Mouse (Mus musculus): ENCODE results near the gene Ppfibp2. TPM values are rescaled to one million over a fixed set of nuclear protein-coding genes. Genes with fewer than 3 reads are reported as not detected.

The Ppfibp2 gene
- total RNA-seq (2018; cell fraction: chromatin; rRNA removed), result 100 to 1,000 TPM in 19 of 26 experiments, 10 to 100 TPM in 7; 70.4 to 293 (median 166) TPM
- total RNA-seq (2018; cell fraction: cytosol; rRNA removed), result 10 to 100 TPM; 20.8 to 68.3 (median 40.1) TPM
- total RNA-seq (2018; cell fraction: nucleus; rRNA removed), result 100 to 1,000 TPM in 14 of 26 experiments, 10 to 100 TPM in 12; 36.5 to 165 (median 110) TPM
- 10.9 to 30.6 TPM (median 27.0 TPM) in 3 replicates for polyA plus RNA-seq (2018)

DNA sequence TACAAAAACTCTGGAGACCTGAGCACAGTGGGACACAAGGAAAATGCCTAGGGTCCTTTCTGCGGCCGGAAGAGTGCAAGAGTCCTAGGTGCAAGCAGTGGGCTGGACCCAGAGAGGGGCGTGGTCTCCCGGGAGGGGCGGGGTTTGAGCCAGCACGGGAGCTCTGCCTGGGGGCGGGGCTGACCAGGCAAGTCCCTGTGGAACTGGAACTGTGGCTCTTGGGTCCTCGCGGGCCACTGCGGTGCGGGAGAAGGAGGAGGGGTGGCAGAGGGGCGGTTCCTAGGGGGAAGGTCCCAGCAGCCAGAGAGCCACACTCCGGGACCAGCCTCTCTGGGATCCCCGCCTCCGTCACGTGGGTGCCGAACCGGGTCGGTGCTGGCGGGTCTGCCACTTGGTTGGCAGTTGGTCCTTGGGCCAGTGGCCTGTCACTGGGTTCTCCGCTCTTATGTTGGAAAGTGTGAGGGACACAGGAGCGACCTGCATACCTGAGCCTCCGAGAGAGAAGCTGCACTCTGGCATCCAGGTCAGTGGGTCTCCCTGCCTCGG, at the start of gene Ppfibp2:
Ppfibp2 (plus strand) TSS at position 351 of the 546 bp plus-strand sequence.
- Histone ChIP-seq H3K36me3 (ENCODE audit: inconsistent target) (no peaks in the 10 kb centered on the region), H3K79me2 (ENCODE audit: inconsistent target) (peaks cover 44% of the 10 kb centered on the region; the same call in 1 of the 2 replicates), H3K27ac (peak within 1 kb of the TSS; percentile 91), H3K4me3 (ENCODE audit: inconsistent target) (peak within 1 kb of the TSS; percentile 59)
- WGBS (ENCODE audit: missing documents), result 3% methylated on average over 24 of the region's 24 CpGs

DNA sequence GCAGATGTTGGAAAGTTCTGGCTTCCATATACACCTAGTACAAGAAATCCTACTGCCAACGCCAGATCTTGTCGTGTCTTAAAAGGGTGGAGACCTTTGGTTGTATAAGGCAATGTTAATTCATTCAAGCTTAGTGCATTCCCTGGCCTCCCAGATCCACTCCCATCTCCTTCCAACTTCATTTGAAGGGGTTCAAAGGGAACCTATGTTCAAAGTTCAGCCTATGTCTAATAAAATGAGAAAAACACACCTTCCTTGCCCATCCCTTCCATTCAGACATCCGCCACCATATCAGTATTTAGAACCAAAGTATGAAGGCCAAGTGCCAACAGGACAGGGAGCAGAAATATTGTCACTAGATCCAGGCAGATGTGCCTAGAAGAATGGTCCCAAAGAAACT, 47.1 kb upstream of the Ppfibp2 start:
- Histone ChIP-seq H3K79me2 (ENCODE audit: inconsistent target) (no peaks in the 10 kb centered on the region), H3K4me3 (ENCODE audit: inconsistent target) (no peak overlapping the region), H3K27ac (no peak overlapping the region), H3K36me3 (ENCODE audit: inconsistent target) (no peaks in the 10 kb centered on the region)
- WGBS (ENCODE audit: missing documents), result 94% methylated on average over 3 of the region's 3 CpGs

DNA sequence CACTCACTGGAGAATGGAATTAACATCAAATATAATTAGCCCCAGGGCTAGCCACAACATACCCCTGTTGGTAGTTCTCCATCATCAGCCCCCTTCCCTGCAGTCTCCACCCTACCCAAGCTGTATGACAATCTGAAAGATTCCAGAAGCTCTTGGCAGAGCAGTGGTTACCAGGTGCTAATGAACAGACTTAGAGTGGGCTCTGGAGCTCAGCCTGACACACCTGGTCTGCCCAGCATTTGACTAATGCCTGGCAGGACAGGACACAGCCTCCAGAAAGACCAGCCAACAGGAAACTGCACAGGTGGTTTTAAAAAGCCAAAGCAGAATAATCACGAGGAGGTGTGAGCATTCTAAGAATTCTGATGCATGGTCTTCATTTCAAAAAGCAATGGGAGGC, 41.5 kb upstream of the Ppfibp2 start:
- Histone ChIP-seq H3K36me3 (ENCODE audit: inconsistent target) (no peaks in the 10 kb centered on the region), H3K79me2 (ENCODE audit: inconsistent target) (no peaks in the 10 kb centered on the region), H3K27ac (no peak overlapping the region), H3K4me3 (ENCODE audit: inconsistent target) (no peak overlapping the region)
- WGBS (ENCODE audit: missing documents), result 15% methylated on average over 1 of the region's 1 CpGs

DNA sequence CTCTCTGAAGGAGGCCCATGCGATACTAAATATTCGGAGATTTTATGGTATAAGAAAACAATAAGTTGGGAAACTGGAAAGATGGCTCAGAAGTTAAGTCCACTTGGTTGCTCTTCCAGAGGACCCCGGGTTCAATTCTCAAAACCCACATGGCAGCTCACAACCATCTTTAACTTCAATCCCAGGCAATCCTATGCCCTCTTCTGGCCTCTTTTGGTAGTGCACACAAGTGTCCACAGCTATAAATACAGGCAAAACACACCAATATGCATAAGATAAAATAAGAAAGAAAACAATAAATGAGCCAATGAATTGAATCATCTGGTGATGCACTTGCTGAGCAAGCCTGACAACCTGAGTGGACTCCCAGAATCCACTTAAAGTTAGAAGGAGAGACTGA, 39.1 kb upstream of the Ppfibp2 start:
- H3K36me3 ChIP-seq (ENCODE audit: inconsistent target), result no peaks in the 10 kb centered on the region
- no peaks in the 10 kb centered on the region for H3K79me2 ChIP-seq (ENCODE audit: inconsistent target)
- WGBS (ENCODE audit: missing documents), result 86% methylated on average over 3 of the region's 3 CpGs
- no peak overlapping the region for H3K27ac ChIP-seq
- H3K4me3 ChIP-seq (ENCODE audit: inconsistent target), result no peak overlapping the region

DNA sequence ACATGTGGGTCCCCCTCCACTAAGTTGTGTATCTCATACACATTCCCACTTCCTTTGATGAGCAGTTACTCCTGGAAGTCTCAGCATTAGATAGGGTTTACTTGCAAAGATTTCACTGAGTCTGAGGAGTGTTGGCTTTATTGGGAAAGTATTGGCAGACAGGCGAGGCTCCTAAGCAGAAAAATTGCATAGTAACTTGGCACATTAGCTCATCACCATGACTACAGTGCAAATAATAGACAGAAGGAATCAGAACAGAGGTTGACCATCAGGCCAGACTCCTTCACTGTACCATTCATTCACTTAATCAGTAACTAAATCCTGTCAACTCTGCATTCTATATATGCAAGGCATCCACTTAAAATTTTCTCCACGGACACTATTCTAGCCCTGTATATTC, 34.3 kb upstream of the Ppfibp2 start:
- Histone ChIP-seq H3K36me3 (ENCODE audit: inconsistent target) (no peaks in the 10 kb centered on the region), H3K79me2 (ENCODE audit: inconsistent target) (no peaks in the 10 kb centered on the region), H3K27ac (no peak overlapping the region), H3K4me3 (ENCODE audit: inconsistent target) (no peak overlapping the region)
- WGBS (ENCODE audit: missing documents), result 100% methylated on average over 2 of the region's 2 CpGs

DNA sequence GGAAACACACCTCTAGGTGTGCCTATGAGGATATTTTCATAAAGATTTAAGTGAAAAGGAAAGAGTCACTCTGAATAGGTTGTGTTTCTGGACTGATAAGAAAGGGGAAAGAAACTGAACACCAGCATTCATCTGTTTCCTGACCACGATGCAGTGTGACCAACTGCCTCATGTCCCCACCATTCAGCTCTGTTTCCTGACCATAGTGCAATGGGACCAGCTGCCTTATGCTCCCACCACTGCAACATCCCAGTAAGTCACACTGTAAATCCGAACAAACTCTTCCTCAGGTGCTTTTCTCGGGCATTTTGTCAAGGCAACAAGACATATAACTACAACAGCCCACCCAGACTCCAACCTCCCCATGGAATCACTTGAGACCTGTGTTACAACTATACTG, 33.4 kb upstream of the Ppfibp2 start:
- no peaks in the 10 kb centered on the region for H3K36me3 ChIP-seq (ENCODE audit: inconsistent target)
- no peaks in the 10 kb centered on the region for H3K79me2 ChIP-seq (ENCODE audit: inconsistent target)
- H3K4me3 ChIP-seq (ENCODE audit: inconsistent target), result no peak overlapping the region
- WGBS (ENCODE audit: missing documents), result 5% methylated on average over 3 of the region's 3 CpGs
- no peak overlapping the region for H3K27ac ChIP-seq

DNA sequence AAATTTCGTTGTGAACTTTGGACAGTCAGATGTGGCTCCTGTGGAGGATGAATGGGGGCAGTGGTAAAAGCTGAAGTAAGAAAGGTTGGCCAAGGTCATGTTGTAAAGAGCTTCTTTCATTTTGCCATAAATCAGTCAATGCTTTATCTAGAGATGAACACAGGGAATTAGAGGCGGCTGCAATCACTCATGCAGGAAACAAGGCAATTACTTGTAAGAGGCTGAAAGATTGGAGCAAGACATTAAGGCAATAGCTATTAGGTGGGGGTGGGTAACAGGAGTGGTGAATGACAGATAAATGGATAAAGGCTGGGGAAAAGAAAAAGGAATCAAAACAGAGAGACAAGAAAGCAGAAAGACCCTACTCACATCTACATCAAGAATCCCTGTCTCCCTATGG, 31.3 kb upstream of the Ppfibp2 start:
- no peak overlapping the region for H3K27ac ChIP-seq
- H3K36me3 ChIP-seq (ENCODE audit: inconsistent target), result no peaks in the 10 kb centered on the region
- H3K79me2 ChIP-seq (ENCODE audit: inconsistent target), result no peaks in the 10 kb centered on the region
- WGBS (ENCODE audit: missing documents), result 61% methylated on average over 2 of the region's 2 CpGs
- H3K4me3 ChIP-seq (ENCODE audit: inconsistent target), result no peak overlapping the region

DNA sequence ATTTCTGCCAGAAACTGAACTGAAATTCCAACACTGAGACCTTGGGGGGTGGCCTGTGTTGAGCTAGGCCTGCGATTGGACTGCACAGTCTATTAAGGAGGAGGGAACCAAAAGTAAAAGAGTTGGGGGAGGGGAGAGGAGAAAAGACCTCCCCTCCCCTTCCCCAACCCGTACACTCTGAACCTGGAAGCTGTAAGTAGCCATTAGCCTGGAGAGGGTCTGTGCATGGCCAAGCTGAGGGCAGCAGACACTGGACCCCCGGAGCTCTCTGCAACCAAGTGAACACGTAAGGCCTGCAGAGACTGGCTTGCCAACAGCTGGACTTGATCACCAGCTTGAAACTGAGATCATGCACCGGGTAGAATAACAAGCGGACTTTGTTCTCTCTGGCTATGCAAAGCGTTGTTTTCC, 27.7 kb upstream of the Ppfibp2 start, which contains the start of gene Olfml1:
Olfml1 (plus strand) TSS at position 186 of the 411 bp plus-strand sequence.
- H3K27ac ChIP-seq, result no peak within 1 kb of the TSS
- no peaks in the 10 kb centered on the region for H3K79me2 ChIP-seq (ENCODE audit: inconsistent target)
- WGBS (ENCODE audit: missing documents), result 86% methylated on average over 7 of the region's 7 CpGs
- no peak within 1 kb of the TSS for H3K4me3 ChIP-seq (ENCODE audit: inconsistent target)
- no peaks in the 10 kb centered on the region for H3K36me3 ChIP-seq (ENCODE audit: inconsistent target)

DNA sequence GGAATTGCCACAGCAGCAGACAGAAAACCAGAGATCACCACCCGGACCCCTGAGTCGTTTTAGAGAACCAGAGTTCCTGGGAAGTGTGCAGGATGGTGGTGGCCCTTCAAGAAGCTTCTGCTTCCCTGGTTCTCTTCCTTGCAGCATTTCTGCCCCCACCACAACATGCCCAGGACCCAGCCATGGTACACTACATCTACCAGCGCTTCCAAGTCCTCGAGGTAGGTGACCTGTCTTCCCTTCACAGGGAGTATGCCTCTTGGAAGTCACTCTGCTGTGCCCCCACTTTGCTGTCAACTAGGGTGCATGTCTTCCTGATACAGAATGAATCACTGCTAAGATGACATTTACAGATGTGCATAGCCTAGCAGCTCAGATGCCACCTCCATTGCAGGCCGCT, 27.3 kb upstream of the Ppfibp2 start:
- WGBS (ENCODE audit: missing documents), result 93% methylated on average over 5 of the region's 5 CpGs
- Histone ChIP-seq H3K36me3 (ENCODE audit: inconsistent target) (no peaks in the 10 kb centered on the region), H3K79me2 (ENCODE audit: inconsistent target) (no peaks in the 10 kb centered on the region), H3K4me3 (ENCODE audit: inconsistent target) (no peak overlapping the region), H3K27ac (no peak overlapping the region)

DNA sequence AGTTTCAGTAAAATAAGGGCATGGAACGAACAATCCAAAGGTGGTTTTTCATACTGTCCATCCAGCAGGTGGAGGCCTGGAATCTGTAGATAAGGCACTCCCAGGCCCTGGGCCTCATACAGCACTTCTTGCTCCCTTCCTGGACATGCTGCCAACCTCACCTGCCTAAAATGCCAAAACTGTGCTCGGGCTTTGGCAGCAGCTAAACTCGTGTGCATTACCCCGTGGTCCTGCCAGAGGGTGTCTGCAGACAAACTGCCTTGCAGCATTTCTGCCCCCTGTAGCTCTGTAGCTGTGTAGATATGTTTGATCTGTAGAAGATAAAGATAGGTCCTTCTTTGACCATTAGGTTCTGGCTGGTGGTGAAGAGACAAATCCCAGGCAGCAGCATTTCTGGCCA, 26.0 kb upstream of the Ppfibp2 start:
- 38% methylated on average over 4 of the region's 4 CpGs for WGBS (ENCODE audit: missing documents)
- Histone ChIP-seq H3K27ac (no peak overlapping the region), H3K4me3 (ENCODE audit: inconsistent target) (no peak overlapping the region), H3K36me3 (ENCODE audit: inconsistent target) (no peaks in the 10 kb centered on the region), H3K79me2 (ENCODE audit: inconsistent target) (no peaks in the 10 kb centered on the region)

DNA sequence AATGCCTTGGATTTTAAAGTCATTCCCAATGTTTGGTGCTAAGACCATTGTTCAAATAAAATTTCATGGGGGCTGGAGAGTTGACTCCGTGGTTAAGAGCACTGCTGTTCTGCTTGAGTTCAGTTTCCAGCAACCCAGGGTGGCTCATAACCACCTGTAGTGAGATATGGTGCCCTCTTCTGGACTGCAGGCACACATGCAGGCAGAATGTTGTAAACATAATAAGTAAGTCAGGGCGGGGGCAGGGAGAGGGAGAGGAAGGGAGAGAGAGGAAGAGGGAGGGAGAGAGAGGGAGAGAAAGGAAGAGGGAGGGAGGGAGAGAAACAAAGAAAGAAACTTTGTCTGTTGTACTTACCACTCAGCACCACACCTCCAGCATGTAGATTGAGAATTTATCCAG, 21.2 kb upstream of the Ppfibp2 start:
- 90% methylated on average over 2 of the region's 2 CpGs for WGBS (ENCODE audit: missing documents)

DNA sequence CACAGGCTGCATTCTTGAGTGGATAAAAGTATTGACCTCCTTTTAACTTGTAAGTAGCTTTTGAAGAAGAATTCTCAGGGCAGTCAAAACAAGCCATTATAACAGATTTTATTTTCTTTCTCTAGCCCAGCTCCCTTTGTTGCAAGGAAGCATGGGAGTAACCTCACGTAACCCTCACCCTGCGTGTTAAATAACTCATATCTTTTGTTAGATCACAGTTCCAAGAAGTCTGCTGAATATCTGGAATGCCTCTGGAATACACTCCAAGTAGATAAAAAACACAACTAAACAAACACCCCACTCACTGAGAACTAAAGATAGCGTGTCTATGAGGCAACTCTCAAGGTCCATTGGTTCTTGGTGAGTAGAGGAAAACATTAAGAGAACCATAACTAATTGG, 20.7 kb upstream of the Ppfibp2 start:
- Histone ChIP-seq H3K4me3 (ENCODE audit: inconsistent target) (no peak overlapping the region), H3K79me2 (ENCODE audit: inconsistent target) (no peaks in the 10 kb centered on the region), H3K27ac (no peak overlapping the region), H3K36me3 (ENCODE audit: inconsistent target) (no peaks in the 10 kb centered on the region)
- WGBS (ENCODE audit: missing documents), result 90% methylated on average over 3 of the region's 3 CpGs

More for the DNA sequence above, 21.2 kb upstream of the Ppfibp2 start:
- Histone ChIP-seq H3K36me3 (ENCODE audit: inconsistent target) (no peaks in the 10 kb centered on the region), H3K4me3 (ENCODE audit: inconsistent target) (no peak overlapping the region), H3K79me2 (ENCODE audit: inconsistent target) (no peaks in the 10 kb centered on the region), H3K27ac (no peak overlapping the region)

DNA sequence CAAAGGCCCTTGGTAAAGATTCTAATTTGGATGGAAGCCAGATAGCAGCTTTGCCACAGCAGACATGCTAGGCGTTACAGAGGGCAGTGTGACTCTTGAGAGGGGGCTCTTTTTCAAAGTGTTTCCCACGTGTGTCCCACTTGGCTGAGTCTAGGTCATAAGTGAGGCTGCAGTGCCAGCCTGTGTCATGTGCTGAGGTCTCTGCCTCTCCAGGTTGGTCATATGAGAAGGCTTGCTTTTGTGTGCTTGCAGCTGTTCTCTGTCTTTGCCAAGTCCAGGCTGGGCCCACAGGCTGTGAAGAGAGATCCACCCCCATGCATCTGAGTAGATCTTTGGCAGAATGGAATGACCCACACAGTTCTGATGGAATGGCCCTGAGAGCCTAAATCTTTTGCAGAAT, 2.4 kb upstream of the Ppfibp2 start:
- no peaks in the 10 kb centered on the region for H3K36me3 ChIP-seq (ENCODE audit: inconsistent target)
- WGBS (ENCODE audit: missing documents), result 60% methylated on average over 2 of the region's 2 CpGs
- no peak overlapping the region for H3K27ac ChIP-seq
- H3K4me3 ChIP-seq (ENCODE audit: inconsistent target), result no peak overlapping the region
- H3K79me2 ChIP-seq (ENCODE audit: inconsistent target), result peaks cover 22% of the 10 kb centered on the region; the same call in 1 of the 2 replicates

DNA sequence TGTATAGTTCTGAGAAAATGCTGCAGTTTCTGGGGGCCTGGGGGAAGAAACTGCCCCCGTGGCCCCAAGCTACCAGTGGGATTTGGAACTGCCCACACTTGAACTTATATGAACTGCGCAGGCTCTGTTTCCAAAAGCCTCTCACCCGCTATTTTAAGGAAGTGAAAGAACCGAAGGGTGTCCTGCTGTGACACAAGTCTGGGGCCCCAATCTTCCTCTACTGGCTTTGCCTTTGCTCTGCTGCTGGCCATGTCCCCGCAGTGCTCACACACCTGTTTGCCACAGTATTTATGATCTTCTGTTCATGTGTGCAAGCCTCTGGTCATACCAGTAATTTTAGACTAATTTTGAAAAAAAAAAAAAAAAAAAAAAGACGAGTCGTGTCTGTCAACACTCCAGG, 1.1 kb upstream of the Ppfibp2 start:
- Histone ChIP-seq H3K79me2 (ENCODE audit: inconsistent target) (peaks cover 33% of the 10 kb centered on the region; the same call in 1 of the 2 replicates), H3K36me3 (ENCODE audit: inconsistent target) (no peaks in the 10 kb centered on the region), H3K27ac (peak overlapping the region; percentile 91), H3K4me3 (ENCODE audit: inconsistent target) (peak overlapping the region; percentile 59)
- 0% methylated on average over 7 of the region's 7 CpGs for WGBS (ENCODE audit: missing documents)

DNA sequence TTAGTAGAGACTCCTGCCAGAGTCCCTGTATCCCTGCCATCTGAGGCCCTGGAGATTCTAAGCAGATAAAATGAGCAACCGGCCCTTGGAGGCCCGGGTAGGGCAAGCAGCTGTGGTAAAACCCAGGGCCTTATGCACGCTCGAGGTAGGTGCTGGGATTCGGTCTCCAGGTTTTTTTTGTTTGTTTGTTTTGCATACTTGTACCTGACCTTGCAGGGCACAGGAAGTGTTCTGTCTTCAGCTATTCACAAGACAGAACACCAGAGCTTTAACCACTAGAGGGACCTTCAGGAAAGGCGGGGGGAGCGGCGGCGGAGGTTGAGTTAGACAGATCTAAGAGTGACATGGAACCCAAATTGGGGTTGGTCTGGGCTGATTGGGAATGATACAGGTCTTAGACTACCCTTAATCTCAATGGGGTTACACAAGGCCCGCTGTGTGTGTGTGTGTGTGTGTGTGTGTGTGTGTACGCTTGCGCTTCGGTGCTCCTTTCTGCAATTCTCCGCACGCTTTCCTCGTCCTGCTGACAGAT, 616 bp upstream of the Ppfibp2 start:
- under 1% methylated on average over 16 of the region's 16 CpGs for WGBS (ENCODE audit: missing documents)
- Histone ChIP-seq H3K79me2 (ENCODE audit: inconsistent target) (peaks cover 38% of the 10 kb centered on the region; the same call in 1 of the 2 replicates), H3K4me3 (ENCODE audit: inconsistent target) (peak overlapping the region; percentile 59), H3K27ac (peak overlapping the region; percentile 91), H3K36me3 (ENCODE audit: inconsistent target) (no peaks in the 10 kb centered on the region)

All from macrophage (primary cell).